Comparison of ENCODE assay signal across 9 mouse cellular contexts in the genomic region with DNA sequence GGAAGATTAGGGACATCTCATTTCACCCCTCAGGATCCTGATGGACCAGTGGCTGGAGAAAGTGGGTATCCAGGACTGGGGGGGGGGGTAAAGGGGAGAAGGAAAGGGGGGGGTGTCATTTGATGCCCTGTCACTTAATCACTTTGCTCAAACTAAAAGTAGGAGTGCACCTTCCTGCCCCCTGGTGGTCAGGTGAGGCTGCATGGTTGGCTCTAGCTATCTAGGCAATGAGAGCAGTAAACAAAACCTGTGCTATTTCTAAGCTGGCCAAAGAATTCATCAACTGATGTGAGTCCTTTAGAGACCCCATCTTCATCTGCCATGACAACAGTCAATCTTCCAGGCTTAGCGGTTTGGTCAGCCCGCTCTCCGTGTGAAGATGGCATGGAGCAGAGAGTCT. TPM values are rescaled to one million over a fixed set of nuclear protein-coding genes. Genes with fewer than 3 reads are reported as not detected.
A peak's percentile ranks its signal among the peaks of the same experiment; 100 is the strongest.
DNase-seq lines count a peak whose midpoint lies in the region; ATAC-seq and TF ChIP-seq lines count a peak whose summit lies in the region.
"Had no signal": no experiment of that assay in that cellular context is flagged by ENCODE, and none has a peak within 500 bp of the region (broad histone marks: within the 10 kb centered on the region; RNA-seq: fewer than 3 reads in every experiment).

No protein-coding gene starts in this region.

- H3K27me3 ChIP-seq in kidney, embryonic 15.5 days = peaks cover 67% of the 10 kb centered on the region
- H3K27me3 ChIP-seq in heart, embryonic 12.5 days (replicated peaks) = peaks cover 37% of the 10 kb centered on the region

- no peak overlapping the region for H3K4me2 ChIP-seq in kidney, embryonic 15.5 days
- no peak overlapping the region for H3K4me2 ChIP-seq in heart, embryonic 12.5 days

- H3K9me3 ChIP-seq in kidney, embryonic 15.5 days (replicated peaks) = no peaks in the 10 kb centered on the region
- no peaks in the 10 kb centered on the region for H3K9me3 ChIP-seq in ES-E14 (ENCODE audit: control insufficient read depth, insufficient read depth, low read depth, low read length)
- no peaks in the 10 kb centered on the region for H3K9me3 ChIP-seq in heart, embryonic 12.5 days (replicated peaks)

- H3K4me3 ChIP-seq in kidney, embryonic 15.5 days (replicated peaks) = no peak overlapping the region
- no peak overlapping the region for H3K4me3 ChIP-seq in ES-E14 (ENCODE audit: insufficient read depth in 1 of 2, low read depth in 1 of 2, low read length in 2 of 2, poor library complexity in 1 of 2, severe bottlenecking in 1 of 2)
- no peak overlapping the region for H3K4me3 ChIP-seq in heart, embryonic 12.5 days

- H3K4me1 ChIP-seq in kidney, embryonic 15.5 days = peaks cover 17% of the 10 kb centered on the region
- peaks cover 0 to 10% of the 10 kb centered on the region in 2 experiments; a peak in 2 of 4 replicates for H3K4me1 ChIP-seq in ES-E14 (ENCODE audit: control insufficient read depth in 2 of 2, insufficient read depth in 2 of 2, low read length in 2 of 2, poor library complexity in 1 of 2)
- peaks cover 7% of the 10 kb centered on the region for H3K4me1 ChIP-seq in heart, embryonic 12.5 days (replicated peaks)

- no peaks in the 10 kb centered on the region for H3K36me3 ChIP-seq in kidney, embryonic 15.5 days
- no peaks in the 10 kb centered on the region for H3K36me3 ChIP-seq in ES-E14 (ENCODE audit: control insufficient read depth, insufficient read depth, low read length, poor library complexity, severe bottlenecking)
- no peaks in the 10 kb centered on the region for H3K36me3 ChIP-seq in heart, embryonic 12.5 days

- no peak for ATAC-seq in kidney, embryonic 15.5 days (replicated peaks; ENCODE audit: low FRiP score)
- ATAC-seq in heart, embryonic 12.5 days (ENCODE audit: insufficient number of reproducible peaks, low FRiP score) = no peak
- no peak for ATAC-seq in megakaryocyte-erythroid progenitor cell, adult 5-6 weeks (replicated peaks; ENCODE audit: low FRiP score, low TSS enrichment, poor library complexity, severe bottlenecking)

- no peak overlapping the region for H3K27ac ChIP-seq in kidney, embryonic 15.5 days
- H3K27ac ChIP-seq in ES-E14 (ENCODE audit: insufficient read depth, low read depth, low read length, poor library complexity, severe bottlenecking) = no peak overlapping the region
- H3K27ac ChIP-seq in heart, embryonic 12.5 days (ENCODE audit: poor library complexity, severe bottlenecking) = no peak overlapping the region

- H3K9ac ChIP-seq in kidney, embryonic 15.5 days = no peak overlapping the region
- H3K9ac ChIP-seq in ES-E14 (ENCODE audit: insufficient read depth, low read depth, low read length, poor library complexity, severe bottlenecking) = no peak overlapping the region
- H3K9ac ChIP-seq in heart, embryonic 12.5 days = no peak overlapping the region

- in situ Hi-C loops in ES-E14 (cut with MboI; ENCODE audit: low sequenced_read_pairs in 2 of 2, unreplicated experiment in 2 of 2) = no loop called here

- 57% methylated on average over 3 of the region's 3 CpGs for WGBS in kidney, embryonic 15.5 days
- 69% methylated on average over 3 of the region's 3 CpGs for WGBS in heart, embryonic 12.5 days

- peak; percentile 32 for DNase-seq in kidney, adult 11 months
- no peak for DNase-seq in ES-E14 (ENCODE audit: low read depth, low spot score)
- DNase-seq in cerebellum, postnatal 25 days = peak; percentile 69 to 86
- DNase-seq in lung, postnatal 25 days (ENCODE audit: low spot score) = peak; percentile 16
- DNase-seq in neural tube, embryonic 10.5 days (ENCODE audit: extremely low spot score, low spot score) = no peak
- DNase-seq: gastrocnemius, postnatal 10 days had no signal

TF ChIP-seq in ES-E14, 5 proteins besides CTCF, POLR2A, EP300 and RAD21:
- TF ChIP-seq MAFK (IDR thresholded peaks at IDR 0.05; ENCODE audit: insufficient read depth, low read depth, low read length) (0 out of 2 replicates have a peak, but pooled peaks have one; percentile 2), CHD2 (IDR thresholded peaks at IDR 0.05; ENCODE audit: low read depth, low read length) (no peak), ZC3H11A (IDR thresholded peaks at IDR 0.05; ENCODE audit: borderline replicate concordance, low read depth, low read length) (no peak)
TF ChIP-seq in ES-E14: peak in this region for 1.

RNA-seq across cellular contexts. Expression of a gene that starts 12.7 kb away (rescaled TPM):
- polyA plus RNA-seq in kidney, embryonic 15.5 days (2015; fragmentation: Nextera tagmentation; extraction: Ambion mirVana) = 0.84 and 0.93 TPM in 2 replicates
- 0.85 and 2.4 TPM in 2 replicates for total RNA-seq in ES-E14 (2012; rRNA removed)
- polyA plus RNA-seq in heart, embryonic 12.5 days (2016; fragmentation: Nextera tagmentation; extraction: Ambion mirVana) = 5.9 and 6.2 TPM in 2 replicates
- 0.10 TPM in 1 of 2 replicates, not detected in the other for total RNA-seq in megakaryocyte-erythroid progenitor cell, adult 5-6 weeks (2014; fragmentation: Nextera tagmentation)
- total RNA-seq in megakaryocyte-erythroid progenitor cell, adult 5-6 weeks (2017) = not detected in 2 replicates

RNA-seq across cellular contexts. Expression of a gene that starts 46.3 kb away (rescaled TPM):
- 0.81 and 0.90 TPM in 2 replicates for polyA plus RNA-seq in kidney, embryonic 15.5 days (2015; fragmentation: Nextera tagmentation; extraction: Ambion mirVana)
- total RNA-seq in ES-E14 (2012; rRNA removed) = 0.45 and 0.95 TPM in 2 replicates
- polyA plus RNA-seq in heart, embryonic 12.5 days (2016; fragmentation: Nextera tagmentation; extraction: Ambion mirVana) = 0.55 and 1.1 TPM in 2 replicates
- not detected in 2 replicates for total RNA-seq in megakaryocyte-erythroid progenitor cell, adult 5-6 weeks (2014; fragmentation: Nextera tagmentation)
- total RNA-seq in megakaryocyte-erythroid progenitor cell, adult 5-6 weeks (2017) = 0.47 TPM in 1 of 2 replicates, not detected in the other

RNA-seq across cellular contexts. Expression of a gene that starts 48.6 kb away (rescaled TPM):
- polyA plus RNA-seq in kidney, embryonic 15.5 days (2015; fragmentation: Nextera tagmentation; extraction: Ambion mirVana) = 10.9 and 11.8 TPM in 2 replicates
- 29.1 and 41.3 TPM in 2 replicates for total RNA-seq in ES-E14 (2012; rRNA removed)
- polyA plus RNA-seq in heart, embryonic 12.5 days (2016; fragmentation: Nextera tagmentation; extraction: Ambion mirVana) = 11.4 and 13.4 TPM in 2 replicates
- total RNA-seq in megakaryocyte-erythroid progenitor cell, adult 5-6 weeks (2014; fragmentation: Nextera tagmentation) = 5.8 and 18.8 TPM in 2 replicates
- 4.9 and 9.0 TPM in 2 replicates for total RNA-seq in megakaryocyte-erythroid progenitor cell, adult 5-6 weeks (2017)

Comparison
In these comparisons a context has a peak if more than half of its experiments do, and no peak if none do; other contexts are left out.
1. DNase-seq: peak in kidney, adult 11 months (single experiment), cerebellum, postnatal 25 days (2 of 2) and lung, postnatal 25 days (single experiment); none in ES-E14 (single experiment) and neural tube, embryonic 10.5 days (single experiment).